Mouse (Mus musculus) MEL (cell line): ENCODE measurements around the gene Ogg1.

Experiments
- CHD2 ChIP-seq: IDR thresholded peaks from 2 replicates; pipeline ENCODE4 v1.6.1; 2011; ENCODE audit warnings: low read length, improper control_type of control experiment
- CTCF ChIP-seq, 3 experiments: IDR thresholded peaks in 2 of 3; conservative IDR thresholded peaks in 1 of 3; 2 replicates each; pipeline ENCODE4 v1.5.1; 2011 to 2012; ENCODE audit warnings: low read length in 3 of 3, low read depth in 2 of 3, mild to moderate bottlenecking in 2 of 3, improper control_type of control experiment in 1 of 3, inconsistent platforms in 1 of 3, mixed read lengths in 1 of 3, moderate library complexity in 1 of 3; ENCODE audit not compliant: control insufficient read depth in 1 of 3, insufficient read depth in 1 of 3, poor library complexity in 1 of 3, severe bottlenecking in 1 of 3
- EP300 ChIP-seq, 2 experiments: IDR thresholded peaks; 2 replicates each; pipeline ENCODE4 v1.6.1; 2011; ENCODE audit warnings: improper control_type of control experiment in 2 of 2, low read length in 2 of 2, low read depth in 1 of 2, mild to moderate bottlenecking in 1 of 2
- GATA1 ChIP-seq: IDR thresholded peaks from 2 replicates; pipeline ENCODE4 v1.6.1; 2011; ENCODE audit warnings: low read depth, low read length, improper control_type of control experiment
- MAFK ChIP-seq: IDR thresholded peaks from 2 replicates; pipeline ENCODE4 v1.6.1; 2011; ENCODE audit warnings: low read depth, mild to moderate bottlenecking, low read length, improper control_type of control experiment, borderline replicate concordance
- POLR2A ChIP-seq, 2 experiments: IDR thresholded peaks; 2 replicates each; pipeline ENCODE4 v1.6.1; 2011 to 2012; ENCODE audit warnings: low read length in 2 of 2, mild to moderate bottlenecking in 2 of 2, control low read depth in 1 of 2, improper control_type of control experiment in 1 of 2, low read depth in 1 of 2, moderate library complexity in 1 of 2; ENCODE audit not compliant: control insufficient read depth in 1 of 2, insufficient read depth in 1 of 2, poor library complexity in 1 of 2
- RAD21 ChIP-seq: IDR thresholded peaks from 2 replicates; pipeline ENCODE4 v1.6.1; 2011; ENCODE audit warnings: mild to moderate bottlenecking, low read depth, low read length, improper control_type of control experiment
- TBP ChIP-seq: IDR thresholded peaks from 2 replicates; pipeline ENCODE4 v1.8.0; 2011; ENCODE audit warnings: low read depth, low read length, improper control_type of control experiment

DNA sequence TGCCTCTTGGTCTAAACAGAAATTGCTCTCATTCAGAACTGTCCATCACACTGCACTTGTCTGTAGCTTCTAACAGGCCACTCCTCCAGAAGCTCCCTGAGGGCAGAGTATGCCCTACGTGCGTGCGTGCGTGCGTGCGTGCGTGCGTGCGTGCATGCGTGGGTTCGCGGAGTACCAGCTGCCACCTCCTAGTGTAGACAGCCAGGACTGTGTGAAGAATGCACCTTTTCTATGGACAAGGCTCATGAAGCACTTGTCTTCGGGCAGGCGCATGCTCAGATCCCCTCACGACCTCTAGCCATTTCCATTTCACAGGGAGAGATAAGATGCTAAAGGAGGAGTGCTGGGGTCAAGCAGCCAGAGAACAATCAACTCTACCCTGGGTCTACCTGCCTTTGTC, 37.4 kb upstream of the Ogg1 start:
- TF ChIP-seq MAFK = no peak
- no peak for TF ChIP-seq POLR2A (IDR thresholded peaks at IDR 0.05; ENCODE audit: control insufficient read depth in 1 of 2, insufficient read depth in 1 of 2, low read depth in 1 of 2, low read length in 2 of 2, poor library complexity in 1 of 2)
- no peak for TF ChIP-seq CTCF (IDR thresholded peaks at IDR 0.05 in 2 of 3, conservative IDR thresholded peaks at IDR 0.05 in 1 of 3; ENCODE audit: control insufficient read depth in 1 of 3, insufficient read depth in 1 of 3, low read depth in 2 of 3, low read length in 3 of 3, poor library complexity in 1 of 3, severe bottlenecking in 1 of 3)
- no peak for TF ChIP-seq EP300 (IDR thresholded peaks at IDR 0.05; ENCODE audit: low read depth in 1 of 2, low read length in 2 of 2)
- TF ChIP-seq CHD2 = no peak
- TF ChIP-seq RAD21 = no peak
- TF ChIP-seq GATA1 = no peak
- TF ChIP-seq TBP = no peak
